Mouse (Mus musculus): ENCODE data around the gene Fam43a.

DNA sequence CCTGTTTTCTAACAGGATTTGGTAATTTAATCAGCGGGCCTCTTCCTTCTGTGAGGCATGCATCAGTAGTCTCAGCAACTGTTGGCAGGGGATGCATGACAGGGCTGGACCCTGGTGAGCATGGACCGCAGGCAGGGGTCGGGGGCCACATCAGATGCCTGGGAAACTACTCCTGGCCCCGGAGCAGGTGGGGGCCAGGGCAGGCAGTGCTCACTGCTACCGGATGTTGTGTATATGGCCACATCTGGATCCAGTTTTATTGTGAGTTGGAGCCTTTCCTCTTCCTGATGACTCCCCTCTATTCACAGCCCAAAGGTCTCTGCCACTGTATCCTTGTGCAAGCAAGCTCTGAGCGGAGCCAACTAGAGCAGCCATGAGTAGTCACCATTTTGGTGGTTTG, 6.0 kb downstream of the Fam43a start:
- TF ChIP-seq CTCF (IDR thresholded peaks at IDR 0.05; ENCODE audit: low read depth) (no peak), EP300 (IDR thresholded peaks at IDR 0.05; ENCODE audit: low read depth) (no peak)
